Mouse (Mus musculus) liver, adult 2 months (tissue): ENCODE results near the gene Tent5c.

Source experiments
- CTCF ChIP-seq: fragments of 200-500 bp; IDR thresholded peaks from 2 replicates; pipeline ENCODE4 v1.5.1; 2011; ENCODE audit warnings: low read depth, low read length, control low read depth
- POLR2A ChIP-seq: fragments of 200-500 bp; IDR thresholded peaks from 2 replicates; pipeline ENCODE4 v1.6.1; 2011; ENCODE audit warnings: low read length, control low read depth; ENCODE audit not compliant: insufficient read depth; ENCODE audit errors: extremely low read depth

- TF ChIP-seq CTCF: no peak
- TF ChIP-seq POLR2A: no peak
These were observed 18.2 kb downstream of the Tent5c start for GRCm38 (mm10) chr3:100470902-100471301.
